Mouse (Mus musculus): Measurements from ENCODE around the gene Snapc1.

Gene Snapc1

DNA sequence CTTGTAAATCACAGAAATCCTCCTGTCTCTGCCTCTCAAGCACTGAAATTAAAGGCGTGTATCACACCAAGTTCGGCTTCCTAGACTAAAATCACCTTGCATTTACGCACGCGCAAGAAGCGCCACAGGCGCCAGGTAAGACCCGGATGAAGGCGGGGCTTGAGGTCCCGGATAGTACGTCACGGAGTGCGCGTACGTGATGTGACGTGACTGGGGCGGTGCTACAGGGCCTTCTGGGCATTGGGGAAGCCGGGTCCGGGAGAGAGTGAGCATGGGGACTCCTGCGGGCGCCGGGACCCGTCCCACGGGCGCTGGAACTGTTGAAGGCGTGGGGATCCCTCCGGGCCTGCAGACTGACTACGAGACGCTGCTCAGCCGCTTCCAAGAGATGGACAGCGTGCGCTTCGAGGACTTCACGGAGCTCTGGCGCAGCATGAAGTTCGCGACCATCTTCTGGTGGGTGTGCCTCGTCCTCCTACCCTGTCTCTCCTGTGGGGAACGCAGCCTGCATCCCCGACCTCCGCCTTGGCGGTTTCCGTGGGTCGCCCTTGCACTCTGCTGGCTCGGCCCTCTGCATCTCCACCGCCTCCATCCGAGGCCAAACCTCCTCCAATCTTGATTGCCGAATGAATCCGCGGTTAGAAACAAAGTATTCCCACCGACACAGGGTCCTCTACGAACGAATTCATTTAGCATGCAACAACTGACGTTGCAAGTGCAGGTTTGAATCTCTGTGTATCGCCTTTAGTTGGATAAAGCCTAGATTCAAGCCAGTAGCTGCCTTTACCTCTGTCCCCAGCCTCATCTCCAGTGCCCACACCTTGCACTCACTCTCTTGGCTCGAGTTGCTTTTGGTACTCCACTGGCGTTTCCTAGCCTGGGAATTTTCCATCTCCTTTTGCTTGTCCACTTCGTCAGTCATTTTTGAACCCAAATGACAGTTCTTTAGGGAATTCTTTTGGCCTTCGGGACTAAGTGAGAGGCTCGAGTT, at the start of gene Snapc1:
Gene Snapc1 (plus strand): TSS at position 191 of the 991 bp plus-strand sequence.
- peak; percentile 97 for DNase-seq (ENCODE audit: low spot score)

DNA sequence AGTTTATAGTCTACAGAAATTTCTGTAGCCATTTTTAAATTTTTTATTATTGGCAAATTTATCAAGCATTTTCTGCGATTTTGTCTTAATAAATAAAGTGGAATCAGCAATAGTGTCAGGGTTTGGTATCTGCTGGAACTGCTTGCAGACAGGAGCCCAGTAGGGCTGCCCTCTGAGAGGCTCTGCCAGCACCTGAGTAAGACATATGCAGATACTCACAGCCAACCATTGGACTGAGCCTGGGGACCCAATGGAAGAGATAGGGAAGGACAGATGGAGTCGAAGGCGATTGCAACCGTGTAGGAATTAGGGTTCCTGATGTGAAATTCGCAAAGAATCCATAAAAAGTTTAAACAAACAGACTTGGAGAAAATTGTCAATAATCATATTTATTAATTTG, 45.8 kb upstream of the Snapc1 start:
- no peak for DNase-seq (ENCODE audit: low spot score)

DNA sequence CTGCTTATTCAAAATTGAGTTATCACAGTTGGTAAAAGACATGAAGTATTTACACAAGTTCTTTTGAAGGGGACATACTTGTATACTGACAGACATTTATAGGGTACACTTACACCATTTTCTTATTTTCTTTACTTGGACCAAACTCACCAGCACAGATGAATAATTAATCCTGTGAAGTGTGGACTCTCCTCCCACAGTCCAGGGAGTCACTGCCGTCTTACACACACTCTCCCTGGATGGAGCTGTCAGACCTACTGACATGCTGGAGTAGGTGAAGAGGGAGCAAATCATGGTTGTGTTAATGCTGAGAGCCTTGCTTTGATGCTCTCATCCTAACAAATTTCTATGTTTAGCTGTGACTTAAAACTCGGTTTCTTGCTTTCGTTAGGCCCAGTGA, 34.0 kb upstream of the Snapc1 start:
- DNase-seq (ENCODE audit: low spot score): no peak

DNA sequence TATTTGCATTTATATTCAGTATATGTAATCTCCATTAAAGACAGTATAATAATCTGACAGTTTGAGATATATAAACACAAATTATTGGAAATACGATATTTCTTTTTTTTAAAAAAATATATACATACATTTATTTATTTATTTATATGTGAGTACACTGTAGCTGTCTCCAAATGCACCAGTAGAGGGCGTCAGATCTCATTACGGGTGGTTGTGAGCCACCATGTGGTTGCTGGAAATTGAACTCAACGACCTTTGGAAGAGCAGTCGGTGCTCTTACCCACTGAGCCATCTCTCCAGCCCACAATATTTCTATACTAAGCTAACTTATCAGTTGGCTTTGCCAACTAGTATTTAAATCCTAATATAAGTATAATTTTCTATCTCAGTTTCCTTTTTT, 33.0 kb upstream of the Snapc1 start:
- peak; percentile 25 for DNase-seq (ENCODE audit: low spot score)

DNA sequence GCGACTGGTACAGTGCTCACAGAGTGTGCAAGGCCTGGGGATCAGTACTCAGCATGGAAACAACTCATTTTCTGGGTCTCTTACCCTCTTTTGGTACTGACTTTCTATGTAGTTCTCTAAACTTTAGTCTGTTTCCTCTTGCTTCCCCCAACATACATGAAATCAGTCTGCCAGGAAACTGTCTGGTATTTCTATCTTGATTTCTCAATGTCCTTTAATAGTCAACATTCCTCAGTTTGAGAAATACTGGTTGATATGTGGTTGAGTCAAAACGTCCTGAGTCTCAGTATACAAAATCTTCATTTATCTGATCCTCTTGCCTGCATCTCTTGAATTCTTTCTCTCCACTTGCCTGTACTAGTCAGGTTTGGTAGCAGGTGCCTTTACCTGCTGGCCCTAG, 29.8 kb upstream of the Snapc1 start:
- DNase-seq (ENCODE audit: low spot score): no peak

DNA sequence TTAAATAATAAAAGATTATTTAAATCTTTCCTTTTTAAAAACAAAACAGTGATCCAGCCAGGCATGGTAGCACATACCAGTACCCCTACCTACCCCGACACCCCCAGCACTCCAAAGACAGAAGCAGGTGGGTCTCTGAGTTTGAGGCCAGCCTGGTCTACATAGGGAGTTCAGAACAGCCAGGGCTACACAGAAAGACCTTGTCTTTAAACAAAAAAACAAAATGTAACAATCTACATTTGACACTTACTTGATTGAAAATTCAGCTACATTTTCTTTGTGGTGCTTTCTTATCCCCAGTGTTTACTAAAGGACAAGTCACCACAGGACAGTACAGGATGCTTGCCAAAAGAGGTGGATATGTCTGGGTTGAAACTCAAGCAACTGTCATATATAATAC, 26.9 kb upstream of the Snapc1 start, which contains the start of gene Gm49321:
Gene Gm49321 (plus strand): TSS at position 301 of the 400 bp plus-strand sequence.
- no peak for DNase-seq (ENCODE audit: low spot score)

DNA sequence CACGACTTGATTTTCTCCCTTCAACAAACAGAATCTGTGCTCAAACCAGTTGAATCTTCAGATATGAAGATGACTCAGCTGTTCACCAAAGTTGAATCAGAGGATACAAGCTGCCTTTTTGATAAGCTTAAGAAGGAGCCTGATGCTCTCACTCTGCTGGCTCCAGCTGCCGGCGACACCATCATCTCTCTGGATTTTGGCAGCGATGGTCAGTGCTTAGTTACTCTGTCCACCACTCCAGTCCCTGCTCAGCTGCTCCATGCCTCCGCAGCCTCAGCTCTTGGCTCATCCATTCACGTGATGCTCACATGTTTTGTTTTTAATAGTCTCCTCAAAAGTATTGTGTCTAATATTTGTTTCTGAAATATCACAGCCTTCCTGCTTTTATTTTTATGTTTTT, 24.7 kb upstream of the Snapc1 start:
- peak; percentile 9 for DNase-seq (ENCODE audit: low spot score)

DNA sequence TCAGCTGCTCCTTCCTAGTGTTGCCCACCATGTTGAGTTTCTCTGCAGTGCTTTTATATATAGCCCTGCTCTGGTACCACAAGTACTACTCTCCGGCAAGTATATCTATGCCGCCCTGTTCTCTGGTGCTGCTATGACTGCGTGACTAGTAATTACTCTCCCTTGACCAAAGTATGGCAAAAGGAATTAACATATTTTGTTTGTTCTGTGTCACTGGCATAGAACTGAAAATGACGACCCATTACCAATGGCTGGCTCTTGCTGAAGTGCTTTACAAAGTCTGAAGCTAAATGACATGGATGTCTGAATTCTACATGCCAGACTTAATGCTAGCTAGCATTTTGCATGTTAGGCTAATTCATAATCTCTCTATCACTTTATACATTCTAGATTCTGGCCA, 15.9 kb upstream of the Snapc1 start:
- no peak for DNase-seq (ENCODE audit: low spot score)

DNA sequence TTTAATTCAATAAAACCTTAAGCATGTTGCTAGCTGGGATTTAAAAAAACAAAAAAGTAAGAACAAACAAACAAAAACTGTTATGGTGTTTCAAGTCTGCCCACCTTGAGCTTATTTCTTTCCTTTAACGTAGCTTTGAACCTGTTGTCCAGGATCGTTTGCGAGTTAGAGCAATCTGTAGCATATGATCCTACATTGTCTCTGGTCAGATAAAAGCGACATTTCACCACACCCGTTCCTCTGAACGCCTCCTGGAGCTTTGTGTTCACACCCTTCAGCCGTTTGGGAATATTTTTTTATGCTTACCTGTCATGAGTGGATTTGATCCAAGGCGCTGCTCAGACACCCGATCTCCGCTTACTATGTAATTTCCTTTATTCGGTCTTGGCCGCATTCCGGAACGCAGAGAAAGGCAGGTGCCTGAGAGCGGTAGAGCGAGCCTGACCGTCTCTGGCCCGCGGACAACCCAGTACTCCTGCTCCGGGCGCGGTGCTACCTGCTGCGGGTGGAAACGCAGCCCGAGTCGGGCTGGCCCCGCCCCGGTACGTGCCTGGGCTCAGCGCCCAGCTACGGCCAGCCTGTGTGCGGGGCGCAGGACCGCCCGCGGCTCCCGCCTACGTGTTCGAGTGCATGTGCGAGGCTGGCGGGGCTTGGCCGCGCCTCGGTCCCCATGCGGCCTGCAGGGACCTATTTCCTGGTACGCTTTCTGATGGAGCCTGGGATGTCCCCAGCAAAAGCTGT, 14.8 kb upstream of the Snapc1 start:
- DNase-seq (ENCODE audit: low spot score): peak; percentile 46

DNA sequence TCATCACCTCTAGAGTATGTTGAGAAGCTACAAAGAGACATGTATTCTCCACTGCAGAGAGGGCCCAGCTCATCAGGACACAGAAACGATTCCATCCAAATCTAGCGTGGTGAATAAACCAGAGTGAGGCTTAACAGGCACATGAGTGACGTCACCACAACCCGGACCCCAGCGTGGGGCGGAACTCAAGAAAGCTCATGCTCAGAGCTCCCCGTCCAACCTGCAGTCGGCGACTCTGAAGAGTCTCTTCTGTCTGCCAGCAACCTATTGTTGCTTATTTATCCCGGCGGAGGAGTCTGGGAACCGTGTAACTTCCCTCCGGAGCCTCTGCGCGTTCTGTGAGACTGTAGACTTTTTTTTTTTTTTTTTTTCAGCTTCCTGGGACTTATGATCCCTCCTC, 11.4 kb upstream of the Snapc1 start:
- peak; percentile 30 for DNase-seq (ENCODE audit: low spot score)

DNA sequence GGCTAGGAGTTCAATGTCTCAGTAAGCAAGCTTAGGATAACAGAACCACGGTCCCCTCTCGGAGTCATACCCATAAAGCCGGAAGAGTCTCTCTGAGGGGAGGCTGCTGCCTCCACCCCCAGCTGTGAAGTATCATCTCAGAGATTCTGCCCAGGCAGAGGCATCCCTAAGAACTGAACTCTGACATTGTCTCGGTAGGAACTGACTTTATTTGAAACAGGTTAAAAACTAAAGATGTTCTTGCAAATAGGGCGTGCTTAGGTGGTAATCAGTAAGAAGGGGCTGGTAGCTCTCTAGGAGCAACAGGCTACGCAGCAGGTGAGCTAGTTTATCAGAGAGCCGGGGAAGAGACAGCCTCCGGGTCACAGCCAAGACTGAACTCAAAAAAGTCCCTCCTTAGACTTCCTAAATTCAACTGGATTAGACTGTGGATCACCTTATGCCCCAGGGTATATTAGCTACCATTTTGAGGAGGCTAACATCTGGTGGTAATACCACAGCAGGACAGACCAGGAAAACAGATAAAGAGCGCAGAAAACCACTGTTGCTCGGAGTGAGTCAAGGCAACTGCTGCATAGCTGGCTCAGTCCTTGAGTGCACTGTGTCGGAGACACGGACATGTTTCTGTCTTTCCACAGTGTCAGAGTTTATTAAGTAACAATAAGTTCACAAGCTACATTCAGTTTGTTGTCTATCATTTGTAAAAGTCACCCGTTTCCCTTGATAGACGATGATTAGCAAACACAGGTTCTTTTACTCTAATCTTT, 10.7 kb upstream of the Snapc1 start:
- no peak for DNase-seq (ENCODE audit: low spot score)

DNA sequence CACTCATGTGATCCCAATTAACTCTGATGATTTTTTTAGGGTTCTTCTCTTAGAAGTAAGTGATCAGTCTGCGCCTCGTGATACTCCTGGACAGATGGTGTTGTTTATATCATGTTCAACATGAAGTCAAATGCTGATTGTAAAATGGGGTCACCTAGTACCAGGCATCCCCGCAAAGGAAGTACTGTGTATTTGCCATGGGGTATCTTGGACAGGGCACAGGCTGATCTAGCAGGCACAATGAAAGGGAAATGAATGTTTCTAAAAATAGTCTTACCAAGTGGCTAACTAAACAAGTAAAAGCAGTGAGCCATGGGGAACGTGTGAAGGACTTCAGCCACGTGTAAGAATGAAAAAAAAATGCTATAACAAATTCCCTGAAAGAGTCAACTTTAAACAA, 9.5 kb upstream of the Snapc1 start:
- no peak for DNase-seq (ENCODE audit: low spot score)

DNA sequence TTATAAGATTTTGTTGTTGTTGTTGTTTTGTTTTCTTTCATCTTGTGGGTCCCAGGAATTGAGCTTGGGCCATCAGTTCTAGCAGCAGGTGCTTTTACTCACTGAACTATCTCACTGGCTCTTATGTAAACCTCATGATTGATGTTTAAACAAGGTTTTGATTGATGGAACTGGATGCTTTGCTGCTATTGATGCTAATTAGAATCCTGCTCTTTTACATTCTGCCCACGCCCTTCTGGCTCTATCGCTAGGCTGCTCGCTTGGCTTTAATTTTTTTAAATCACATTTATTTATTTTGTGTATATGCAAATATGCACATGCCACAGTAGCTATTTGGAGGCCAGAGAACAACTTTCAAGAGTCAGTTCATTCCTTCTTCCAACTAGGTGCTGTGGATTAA, 6.6 kb upstream of the Snapc1 start:
- no peak for DNase-seq (ENCODE audit: low spot score)

DNA sequence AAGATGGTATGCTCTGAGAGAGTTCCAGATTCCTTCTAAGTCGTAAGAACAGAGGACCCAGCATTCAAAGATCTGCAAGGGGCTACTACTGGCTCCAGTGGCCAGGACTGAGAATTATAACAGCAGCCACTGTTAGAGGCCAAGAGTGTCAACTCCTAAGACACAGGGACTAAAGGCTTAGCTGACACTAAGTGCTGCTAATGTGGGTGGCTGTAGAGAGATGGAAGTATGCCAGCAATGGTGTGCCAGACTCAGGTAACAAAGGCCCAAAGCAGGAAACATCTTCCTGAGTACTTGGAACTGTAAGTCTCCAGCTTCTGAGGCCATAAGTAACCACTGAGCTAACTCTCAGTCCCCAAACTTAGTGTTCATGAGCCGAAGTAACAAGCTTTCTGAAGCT, 5.5 kb upstream of the Snapc1 start:
- DNase-seq (ENCODE audit: low spot score): no peak

DNA sequence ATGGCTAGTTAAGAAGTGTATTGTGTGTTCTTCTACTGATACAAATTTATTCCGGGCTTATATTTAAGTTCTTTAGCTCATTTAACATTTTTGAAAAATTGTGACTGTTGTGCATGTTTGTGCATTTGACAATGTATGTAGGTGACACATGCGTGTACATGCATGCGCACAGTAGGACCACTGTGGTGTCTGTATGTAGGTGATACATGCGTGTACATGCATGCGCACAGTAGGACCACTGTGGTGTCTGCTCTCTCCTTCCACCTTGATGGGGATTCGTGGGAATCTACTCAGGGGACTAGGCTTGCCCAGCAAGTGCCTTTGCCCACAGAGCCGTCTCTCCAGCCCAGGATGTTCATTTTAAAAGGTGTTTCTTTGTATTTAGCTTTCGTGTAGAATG, 4.9 kb downstream of the Snapc1 start:
- no peak for DNase-seq (ENCODE audit: low spot score)

DNA sequence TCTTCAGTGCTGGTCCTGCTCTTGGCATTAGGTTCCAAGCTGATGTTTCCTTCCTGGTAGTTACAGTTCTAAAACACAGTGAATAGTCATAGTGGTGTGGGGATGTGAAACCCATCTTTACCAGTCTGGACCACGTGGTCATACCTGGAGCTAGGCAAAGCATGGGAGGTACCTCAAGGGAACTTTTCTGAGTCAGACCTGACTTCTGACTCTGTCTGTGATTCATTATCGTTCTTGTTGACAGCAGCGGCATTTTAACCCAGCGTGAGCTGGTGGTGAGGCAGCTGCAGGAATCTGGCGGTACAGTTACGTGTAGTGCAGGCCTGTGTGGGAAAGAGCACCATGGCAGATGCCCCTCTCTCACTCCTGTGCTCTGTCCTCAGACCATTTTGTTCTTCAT, 10.3 kb downstream of the Snapc1 start:
- DNase-seq (ENCODE audit: low spot score): no peak

DNA sequence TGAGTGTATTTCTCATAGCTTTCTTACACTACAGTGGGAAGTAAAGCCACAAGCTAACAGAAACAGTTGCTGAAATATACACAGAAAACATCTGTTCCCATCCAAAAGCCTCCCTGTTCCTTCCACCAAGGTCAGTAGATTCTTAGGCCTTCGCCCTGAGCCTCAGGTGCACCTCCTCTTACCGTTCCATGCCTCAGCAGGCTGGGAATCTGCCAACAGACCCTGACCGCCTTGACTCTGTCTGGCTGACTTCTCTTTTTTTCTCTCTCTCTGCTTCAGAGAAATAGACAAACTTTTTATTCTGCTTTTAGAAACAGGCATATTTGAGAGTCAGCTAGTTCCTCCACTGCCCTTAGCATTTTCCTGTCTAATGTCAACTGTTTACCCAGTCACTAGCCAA, 13.9 kb downstream of the Snapc1 start:
- no peak for DNase-seq (ENCODE audit: low spot score)

DNA sequence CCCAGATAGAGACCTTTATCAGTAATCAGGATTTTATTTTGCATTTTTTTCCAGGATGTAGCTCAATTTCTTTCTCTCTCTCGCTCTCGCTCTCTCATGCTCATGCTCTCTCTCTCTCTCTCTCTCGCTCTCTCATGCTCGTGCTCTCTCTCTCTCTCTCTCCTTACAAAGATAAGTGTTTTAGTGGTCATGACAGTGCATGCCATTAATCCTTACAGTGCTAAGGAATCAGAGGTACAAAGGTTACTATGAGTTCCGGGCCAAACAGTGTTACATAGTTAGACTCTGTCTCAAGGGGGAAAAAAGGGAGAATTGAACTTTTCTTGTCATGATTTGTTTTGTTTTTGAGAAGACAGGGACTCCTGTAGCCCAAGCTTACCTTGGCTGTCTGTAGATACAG, 15.4 kb downstream of the Snapc1 start:
- DNase-seq (ENCODE audit: low spot score): no peak

DNA sequence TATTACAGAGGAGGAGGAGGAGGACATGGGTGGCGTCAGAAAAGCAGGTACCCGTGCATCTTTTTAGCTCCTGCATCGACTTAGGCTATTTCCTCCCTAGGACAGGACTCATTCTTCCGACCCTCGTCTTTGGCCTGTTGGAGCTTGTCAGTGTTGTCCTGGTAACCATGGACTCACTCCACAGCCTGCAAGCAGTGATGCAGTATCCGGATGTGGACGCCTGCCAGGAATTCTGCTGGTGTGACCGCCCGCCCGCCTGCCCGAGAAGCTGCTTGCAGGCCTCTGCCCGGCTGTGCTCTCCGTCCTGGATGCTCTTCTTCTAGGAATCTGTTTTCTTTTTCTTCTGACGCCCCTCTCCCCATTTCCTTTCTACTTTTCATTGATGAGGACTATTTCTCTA, 18.3 kb downstream of the Snapc1 start:
- DNase-seq (ENCODE audit: low spot score): peak; percentile 78

DNA sequence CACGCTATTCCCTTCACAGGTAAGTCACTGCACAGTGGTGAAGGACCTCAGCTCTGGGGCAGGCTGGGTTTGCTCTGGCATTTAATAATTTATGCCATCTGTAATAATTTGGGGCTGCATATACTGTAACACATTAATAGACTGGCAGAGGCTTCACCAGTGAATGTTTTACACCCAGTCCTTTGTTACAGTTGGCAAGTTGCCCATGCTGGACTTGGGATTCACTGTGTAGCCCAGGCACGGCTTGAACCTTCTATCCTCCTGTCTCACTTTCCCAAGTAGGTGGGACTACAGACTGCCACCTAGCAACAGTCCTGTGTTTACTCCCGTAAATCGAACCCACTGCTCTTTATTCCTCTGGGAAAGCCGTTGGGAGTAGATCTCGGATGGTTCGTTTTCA, 22.0 kb downstream of the Snapc1 start:
- DNase-seq (ENCODE audit: low spot score): no peak

DNA sequence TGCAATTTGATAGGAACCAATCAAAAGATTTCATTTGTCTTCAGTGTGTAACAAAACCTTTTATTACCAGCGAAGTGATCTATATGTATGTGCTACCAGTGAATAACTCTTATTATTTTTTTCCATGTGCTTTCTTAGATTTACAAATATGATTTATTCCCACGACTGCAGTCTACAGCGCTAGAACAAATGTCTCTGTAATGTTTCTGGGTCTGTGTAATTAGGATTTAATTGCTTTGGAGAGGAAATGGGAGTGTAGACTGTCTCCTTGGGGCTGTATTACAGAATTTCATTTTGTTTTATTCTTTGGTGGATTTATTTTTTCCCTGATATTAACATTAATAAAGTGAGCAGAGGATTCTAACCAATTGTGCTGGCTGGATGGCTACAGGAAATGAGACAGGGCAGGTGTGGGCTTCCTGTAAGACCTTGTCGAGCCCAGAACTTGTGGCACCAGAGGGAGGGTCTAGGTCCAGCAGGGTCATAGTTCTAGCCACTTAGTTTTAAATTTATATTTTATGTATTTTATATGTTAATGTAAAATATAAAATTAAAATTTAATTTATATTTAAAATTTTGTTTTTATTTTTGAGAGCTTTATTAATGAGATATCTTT, 24.2 kb downstream of the Snapc1 start:
- no peak for DNase-seq (ENCODE audit: low spot score)

DNA sequence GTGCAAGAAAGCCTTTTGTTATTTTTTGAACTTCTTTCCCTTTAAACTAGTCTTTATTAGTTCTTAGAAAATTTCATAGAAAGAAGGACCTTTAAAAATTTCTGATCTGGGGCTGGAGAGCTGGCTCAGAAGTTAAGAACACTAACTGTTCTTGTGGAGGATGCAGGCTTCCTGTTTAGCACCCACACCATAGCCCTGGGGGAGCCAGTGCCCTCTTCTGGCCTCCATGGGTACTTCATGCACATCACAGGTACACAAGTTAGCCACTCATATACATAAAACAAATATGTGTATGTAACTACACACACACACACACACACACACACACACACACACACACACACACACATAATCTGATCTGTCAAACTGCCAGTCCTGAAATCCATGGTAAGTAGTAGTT, 25.3 kb downstream of the Snapc1 start:
- peak; percentile 54 for DNase-seq (ENCODE audit: low spot score)

Measured in urinary bladder, postnatal 14 days (tissue).